Mouse (Mus musculus) brain, embryonic 14.5 days (tissue): Measurements from ENCODE around the gene Paqr7.

Experiments
- CTCF ChIP-seq: fragments of 200-500 bp; IDR thresholded peaks from 2 replicates; pipeline ENCODE4 v1.5.1; 2012; ENCODE audit warnings: inconsistent platforms, mild to moderate bottlenecking, moderate library complexity, borderline replicate concordance; ENCODE audit not compliant: insufficient read depth, insufficient read length; ENCODE audit errors: extremely low read depth
- POLR2A ChIP-seq: fragments of 200-500 bp; IDR thresholded peaks from 2 replicates; pipeline ENCODE4 v1.6.1; 2012; ENCODE audit warnings: mild to moderate bottlenecking, inconsistent platforms, borderline replicate concordance; ENCODE audit not compliant: poor library complexity, insufficient read depth, insufficient read length, severe bottlenecking; ENCODE audit errors: extremely low read depth

DNA sequence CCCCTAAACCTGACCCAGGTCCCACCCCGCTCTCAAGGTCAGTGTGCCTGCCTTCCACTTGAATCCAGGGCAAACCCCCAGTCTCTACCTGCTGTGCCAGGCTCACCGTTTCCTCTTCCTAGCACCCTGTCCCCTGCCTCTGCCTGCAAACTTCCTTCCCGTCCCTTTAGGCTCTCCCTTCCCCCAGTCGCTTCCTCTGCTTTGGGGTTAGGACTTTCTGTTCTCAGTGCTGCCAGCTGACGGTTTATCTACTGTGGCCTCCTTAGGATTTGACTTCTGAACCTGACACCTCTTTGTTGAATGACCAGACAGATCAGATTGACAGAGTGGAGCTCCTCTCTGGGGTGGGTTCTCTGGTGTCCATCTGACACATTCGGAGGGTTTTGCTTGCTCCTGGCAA lies 41.2 kb upstream of the Paqr7 start:
- TF ChIP-seq CTCF (no peak), POLR2A (no peak)
